Mouse (Mus musculus) G1E-ER4 (cell line): ENCODE data around the gene Fbxl2. TPM values are rescaled to one million over a fixed set of nuclear protein-coding genes. Genes with fewer than 3 reads are reported as not detected.

ENCODE experiments used
- GATA1 ChIP-seq: IDR thresholded peaks from one replicate; pipeline ENCODE4 v1.8.0; 2012; ENCODE audit warnings: low read length, inconsistent platforms
- polyA plus RNA-seq: library from polyadenylated mRNA; stranded (reverse); fragments of >175 nt; gene quantifications from 2 replicates; pipeline ENCODE4 v1.2.3, GENCODE M21; 2012

Gene Fbxl2
- polyA plus RNA-seq, 1 experiment: 0.13 TPM

GRCm38 (mm10) chr9:114026261-114026934 lies 19.6 kb downstream of the Fbxl2 start:
- TF ChIP-seq GATA1: no peak

- no peak for TF ChIP-seq GATA1
Measured at GRCm38 (mm10) chr9:114025846-114026245, 20.1 kb downstream of the Fbxl2 start.

- TF ChIP-seq GATA1: no peak
Measured at GRCm38 (mm10) chr9:114025182-114025581, 20.8 kb downstream of the Fbxl2 start.

DNA sequence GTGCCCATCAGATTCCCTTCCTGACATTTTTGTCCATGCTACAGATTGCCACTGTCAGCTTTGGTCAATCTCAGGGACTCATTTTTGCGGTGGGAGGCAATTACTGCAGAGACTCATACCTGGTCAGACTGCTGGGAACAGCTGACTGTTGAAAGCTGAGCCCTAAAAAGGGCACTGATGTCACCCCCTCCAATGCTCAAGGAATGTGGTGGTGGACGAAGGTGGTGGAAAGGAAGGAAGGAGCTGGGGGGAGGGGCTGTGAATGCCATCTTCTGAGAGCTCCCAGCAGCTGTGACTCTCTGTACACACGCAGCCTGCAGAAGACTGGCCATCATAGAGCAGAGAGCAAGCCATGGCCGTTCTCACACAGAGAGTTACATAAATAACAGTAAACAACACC lies 23.9 kb downstream of the Fbxl2 start:
- TF ChIP-seq GATA1: no peak

- TF ChIP-seq GATA1: no peak
Measured at GRCm38 (mm10) chr9:114019012-114019762, 26.8 kb downstream of the Fbxl2 start.

GRCm38 (mm10) chr9:114016402-114016801 lies 29.6 kb downstream of the Fbxl2 start:
- no peak for TF ChIP-seq GATA1

DNA sequence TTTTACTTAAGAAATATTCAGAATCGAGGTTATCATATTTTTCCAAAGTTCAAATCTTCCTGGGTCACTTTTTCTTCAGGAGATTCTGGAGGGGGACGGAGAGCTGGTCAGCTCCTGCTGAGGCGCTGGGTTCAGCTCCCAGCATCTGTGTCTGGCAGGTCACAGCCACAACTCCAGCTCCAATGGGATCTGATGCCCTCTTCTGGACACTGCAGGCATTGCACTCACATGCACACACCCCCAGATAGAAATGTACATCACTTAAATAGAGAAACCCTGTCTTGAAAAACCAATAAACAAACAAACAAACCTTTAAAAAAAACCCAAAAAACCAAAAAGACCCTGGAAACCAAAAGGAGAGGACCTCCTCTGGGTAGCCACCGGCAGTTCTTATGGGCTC lies 30.3 kb downstream of the Fbxl2 start:
- TF ChIP-seq GATA1: no peak

GRCm38 (mm10) chr9:114014034-114014433 lies 32.0 kb downstream of the Fbxl2 start:
- TF ChIP-seq GATA1: no peak

- TF ChIP-seq GATA1: no peak
Measured at GRCm38 (mm10) chr9:114011203-114011602, 34.8 kb downstream of the Fbxl2 start.

- no peak for TF ChIP-seq GATA1
Measured at GRCm38 (mm10) chr9:114009526-114009925, 36.5 kb downstream of the Fbxl2 start.

GRCm38 (mm10) chr9:114007850-114008350 lies 38.1 kb downstream of the Fbxl2 start:
- no peak for TF ChIP-seq GATA1

DNA sequence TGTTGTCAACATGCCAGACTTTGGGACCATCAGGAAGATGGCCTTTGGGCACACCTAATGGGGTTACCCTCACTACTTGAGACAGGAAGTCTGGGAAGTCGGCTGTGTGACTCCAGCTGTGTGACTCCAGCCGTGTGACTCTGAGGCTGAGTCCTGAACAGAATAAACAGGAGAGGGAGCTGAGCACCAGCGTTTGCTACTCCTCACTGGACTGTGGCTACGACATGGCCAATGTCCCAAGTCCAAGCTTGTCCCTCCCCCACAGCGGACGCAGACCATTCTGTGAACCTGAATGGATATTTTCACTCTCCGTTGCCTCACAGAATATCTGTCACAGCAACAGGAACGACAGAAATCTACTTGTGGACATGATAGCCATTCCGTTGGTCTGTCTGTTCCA lies 39.2 kb downstream of the Fbxl2 start:
- TF ChIP-seq GATA1: no peak

DNA sequence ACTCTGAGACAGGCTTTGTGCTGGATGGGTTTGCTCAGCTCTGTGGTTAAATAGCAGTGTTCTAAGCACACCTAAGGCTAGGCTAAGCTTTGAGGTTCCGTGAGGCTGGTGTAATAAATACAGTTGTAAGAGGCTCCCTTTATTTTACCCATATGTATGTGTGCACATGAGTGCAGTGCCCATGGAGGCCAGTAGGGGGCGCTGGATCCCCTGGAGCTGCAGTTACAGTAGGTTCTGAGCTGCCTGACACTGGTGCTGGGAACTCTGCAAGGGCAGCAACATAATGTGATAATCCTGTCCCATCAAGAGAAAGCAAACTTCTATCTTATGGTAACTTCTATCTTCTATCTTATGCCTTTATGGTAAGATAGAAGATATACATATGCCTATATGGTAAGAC lies 47.7 kb downstream of the Fbxl2 start:
- TF ChIP-seq GATA1: no peak

DNA sequence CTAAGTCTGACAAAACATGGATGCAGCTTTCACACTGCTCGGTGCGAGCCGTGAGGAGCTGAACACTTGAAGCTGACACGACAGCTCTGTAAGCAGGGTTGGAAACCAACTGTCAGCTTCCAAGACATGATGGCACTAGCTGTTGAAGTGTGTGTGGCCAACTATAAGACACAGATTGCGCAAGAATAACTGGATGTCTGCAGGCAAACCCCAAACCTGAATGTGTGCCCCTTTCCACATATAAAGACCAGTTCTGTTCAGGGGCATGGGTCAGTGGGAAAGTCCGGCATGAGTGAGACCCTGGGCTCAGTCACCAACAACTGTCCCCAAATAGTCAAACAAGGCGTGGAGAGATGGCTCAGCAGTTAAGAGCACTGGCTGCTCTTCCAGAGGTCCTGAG lies 53.2 kb downstream of the Fbxl2 start:
- TF ChIP-seq GATA1: no peak

- no peak for TF ChIP-seq GATA1
Measured at GRCm38 (mm10) chr9:113990547-113991248, 55.3 kb downstream of the Fbxl2 start.

GRCm38 (mm10) chr9:113984946-113985620 lies 60.9 kb downstream of the Fbxl2 start:
- TF ChIP-seq GATA1: no peak
